Mouse (Mus musculus) activated CD4-positive, CD25-positive, alpha-beta regulatory T cell, adult 4 months (primary cell): Measurements from ENCODE around the gene Ercc5. TPM values are rescaled to one million over a fixed set of nuclear protein-coding genes. Genes with fewer than 3 reads are reported as not detected.

Experiments used
- ATAC-seq: one replicate; pipeline ENCODE4 v1.8.0; 2017
- polyA plus RNA-seq, 2 experiments: library from polyadenylated mRNA; unstranded; fragments of 100-300 nt; shearing (Covaris generic); gene quantifications; one replicate each; pipeline ENCODE4 v1.2.1; 2017

Ercc5 gene
- polyA plus RNA-seq, 2 experiments from 2014 or later: 13.4 to 18.5 TPM

DNA sequence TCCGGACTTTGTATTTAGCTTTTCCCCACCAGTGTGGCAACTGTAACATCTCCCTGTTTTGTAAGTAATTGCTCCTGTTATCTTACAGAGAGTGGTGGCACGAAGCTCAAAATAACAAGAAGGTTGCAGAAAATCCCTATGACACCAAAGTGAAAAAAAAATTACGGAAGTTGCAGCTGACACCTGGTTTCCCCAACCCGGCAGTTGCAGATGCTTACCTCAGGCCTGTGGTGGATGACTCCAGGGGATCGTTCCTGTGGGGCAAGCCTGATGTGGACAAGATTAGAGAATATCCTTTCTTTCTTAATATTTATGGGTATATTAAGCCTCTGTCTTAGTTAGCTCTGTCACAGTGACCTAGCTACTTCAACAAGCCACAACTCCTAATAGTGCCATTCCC, 30.5 kb downstream of the Ercc5 start:
- ATAC-seq: no peak

DNA sequence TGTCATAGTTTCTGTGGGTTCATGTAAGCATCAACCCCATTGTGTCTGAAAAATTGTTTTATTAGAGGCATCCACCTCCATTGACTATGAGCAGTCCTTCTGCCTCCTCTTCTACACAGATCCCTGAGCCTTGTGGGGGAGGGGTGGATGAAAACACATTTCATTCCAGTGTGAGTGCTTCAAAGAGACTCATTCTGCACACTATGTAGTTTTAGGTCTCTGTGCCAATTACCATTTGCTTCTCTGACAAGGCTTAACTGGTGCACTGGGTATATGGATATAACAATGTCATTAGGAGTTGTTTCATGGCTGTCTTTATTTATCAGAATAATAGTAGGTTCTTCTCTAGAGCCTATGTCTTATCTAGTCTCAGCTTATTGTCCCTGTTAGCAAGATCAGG, 38.9 kb downstream of the Ercc5 start:
- no peak for ATAC-seq

DNA sequence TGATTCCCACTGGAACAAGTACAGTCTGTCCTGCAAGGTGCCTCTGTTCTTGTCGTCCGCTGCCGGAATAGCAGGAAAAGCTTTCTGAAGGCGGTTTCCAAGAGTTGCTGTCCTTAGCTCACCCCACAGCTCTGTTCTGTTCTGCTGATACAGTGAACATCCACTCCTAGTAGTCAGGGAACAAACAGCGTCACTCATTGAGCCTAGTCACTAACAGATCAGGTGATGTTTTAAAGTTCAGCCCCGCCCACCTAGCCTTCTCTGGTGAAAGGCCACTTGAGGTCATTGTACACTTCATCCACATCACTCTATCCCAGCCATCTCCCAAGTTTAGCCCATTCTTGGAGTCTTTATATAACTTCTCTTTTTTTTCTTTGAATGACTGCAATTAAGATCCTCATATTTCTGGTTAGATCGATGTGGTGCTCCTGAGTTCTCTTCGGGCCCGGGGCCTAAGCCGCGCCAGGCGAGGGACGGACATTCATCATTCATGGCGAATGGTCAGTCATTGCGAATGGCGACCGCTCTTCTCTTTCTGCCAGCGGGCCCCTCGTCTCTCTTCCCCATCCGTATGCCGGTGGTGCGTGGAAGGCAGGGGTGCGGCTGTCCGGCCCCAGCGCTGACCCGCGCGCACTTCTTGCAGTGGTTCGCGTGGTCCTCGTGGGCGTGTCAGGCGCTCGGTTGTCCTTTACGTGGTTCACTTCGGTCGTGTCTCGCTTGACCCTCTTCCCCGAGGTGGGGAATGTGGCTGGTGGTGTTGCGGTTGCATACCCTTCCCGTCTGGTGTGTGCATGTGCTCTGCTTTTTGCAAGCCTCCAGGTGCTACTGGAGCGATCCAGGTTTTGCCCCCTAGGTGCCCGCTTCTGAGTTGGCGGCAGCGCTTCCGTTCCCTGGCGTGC, 51.0 kb downstream of the Ercc5 start:
- no peak for ATAC-seq

DNA sequence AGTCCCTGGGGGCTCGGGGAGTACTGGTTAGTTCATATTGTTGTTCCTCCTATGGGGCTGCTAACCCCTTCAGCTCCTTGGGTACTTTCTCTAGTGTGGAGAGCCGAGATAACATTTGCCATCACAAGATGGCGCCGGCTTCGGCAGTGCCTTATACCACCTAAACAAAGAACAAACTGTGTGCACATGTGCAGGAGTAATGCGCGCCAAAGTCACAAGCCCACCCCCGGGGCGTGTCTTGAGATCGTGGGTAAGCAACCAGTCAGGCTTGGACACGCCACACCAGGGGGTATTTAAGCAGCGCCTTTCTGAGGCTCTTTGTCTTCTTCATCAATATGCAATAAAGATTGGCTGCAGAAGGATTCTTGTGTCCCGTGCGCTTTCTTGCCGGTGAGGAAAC, 55.3 kb downstream of the Ercc5 start:
- ATAC-seq: no peak

DNA sequence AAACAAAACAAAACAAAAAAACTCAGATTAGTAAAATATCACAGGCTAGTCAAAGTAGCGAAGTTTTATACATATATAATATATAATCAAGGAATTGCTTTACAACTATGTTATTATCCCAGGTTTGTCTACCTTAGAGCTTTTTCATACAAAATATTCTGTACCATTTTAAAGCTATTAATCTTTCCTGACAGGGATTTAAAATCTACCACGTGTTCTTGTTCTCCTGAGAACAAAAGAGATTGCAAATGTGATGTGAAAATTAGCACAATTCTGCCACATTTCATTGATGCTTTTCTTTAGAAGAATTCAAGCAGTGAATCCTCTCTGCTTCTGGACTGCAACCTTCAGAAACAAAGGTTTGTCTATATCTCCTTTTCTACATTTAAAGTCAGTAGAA, 66.9 kb downstream of the Ercc5 start:
- no peak for ATAC-seq

GRCm38 (mm10) chr1:44216352-44217116, 69.0 kb downstream of the Ercc5 start:
- ATAC-seq: no peak

GRCm38 (mm10) chr1:44217118-44217517, 69.6 kb downstream of the Ercc5 start:
- no peak for ATAC-seq

- ATAC-seq: no peak
Observed at GRCm38 (mm10) chr1:44218876-44219275, 71.3 kb downstream of the Ercc5 start, which contains the start of gene Mettl21e. Gene Mettl21e, minus strand, starts transcription at chr1:44218961.

DNA sequence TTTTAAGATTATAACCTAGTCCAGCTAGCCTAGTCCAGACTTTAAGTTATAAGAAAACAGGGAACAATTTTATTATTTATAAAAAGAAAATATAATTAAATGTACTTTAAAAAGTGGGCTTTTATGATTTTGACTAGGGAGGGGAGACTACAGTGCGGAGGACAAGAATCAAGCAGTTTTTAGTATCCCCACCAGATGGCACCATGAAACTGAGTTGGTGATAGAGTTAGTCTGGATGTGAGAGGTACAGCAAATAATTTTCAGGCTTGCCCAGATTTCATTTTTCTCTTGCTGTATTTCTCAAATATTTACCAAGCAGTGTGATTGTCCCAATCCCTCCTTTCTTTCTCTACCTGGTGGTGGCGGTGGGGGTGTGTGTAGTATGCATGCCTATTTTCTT, 81.5 kb downstream of the Ercc5 start:
- ATAC-seq: no peak

Other genes with a start within 250 kb of the Ercc5 start
- gene Tpp2, start 214.1 kb upstream of the Ercc5 start, polyA plus RNA-seq: 100 to 1,000 TPM; 111 to 114 TPM
- gene Mettl21c, start 127.7 kb upstream of the Ercc5 start, polyA plus RNA-seq: 1 to 10 TPM in 1 of 2 experiments, under 1 TPM in 1; 0.59 to 2.4 TPM
- under 1 TPM; 0.17 to 0.29 TPM for gene Gm8251, start 85.8 kb upstream of the Ercc5 start, polyA plus RNA-seq
- gene Tex30, start 45.3 kb upstream of the Ercc5 start, polyA plus RNA-seq: 10 to 100 TPM; 44.7 to 47.2 TPM
- gene Kdelc1, start 28.9 kb upstream of the Ercc5 start, polyA plus RNA-seq: 10 to 100 TPM; 13.6 to 13.9 TPM
- gene Bivm, start 28.8 kb upstream of the Ercc5 start, polyA plus RNA-seq: 1 to 10 TPM; 9.0 TPM
- gene Mettl21e, start 71.2 kb downstream of the Ercc5 start, polyA plus RNA-seq: not detected